Mouse (Mus musculus): ENCODE measurements around the gene Treml2. TPM values are rescaled to one million over a fixed set of nuclear protein-coding genes. Genes with fewer than 3 reads are reported as not detected.
"Not testable (repeated sequence)": the region's sequence is repeated elsewhere in the genome, so short reads cannot be mapped to it uniquely, and the experiment has no call there.

Treml2 gene
- total RNA-seq, 2 experiments from 2014 or later, result 5.7 to 18.4 TPM

GRCm38 (mm10) chr17:48343065-48343464, 43.8 kb downstream of the Treml2 start:
- ATAC-seq (replicated peaks; ENCODE audit: low FRiP score, poor library complexity, severe bottlenecking), result no peak

- no peak for ATAC-seq (replicated peaks; ENCODE audit: low FRiP score, poor library complexity, severe bottlenecking)
Observed at GRCm38 (mm10) chr17:48345824-48346223, 46.5 kb downstream of the Treml2 start.

GRCm38 (mm10) chr17:48346231-48346630, 46.9 kb downstream of the Treml2 start, which contains the start of gene Trem2:
TSS of gene Trem2 (plus strand) at chr17:48346401.
- no peak for ATAC-seq (replicated peaks; ENCODE audit: low FRiP score, poor library complexity, severe bottlenecking)

GRCm38 (mm10) chr17:48346834-48347233, 47.5 kb downstream of the Treml2 start:
- ATAC-seq (replicated peaks; ENCODE audit: low FRiP score, poor library complexity, severe bottlenecking), result no peak

- no peak for ATAC-seq (replicated peaks; ENCODE audit: low FRiP score, poor library complexity, severe bottlenecking)
Observed at GRCm38 (mm10) chr17:48347287-48347686, 48.0 kb downstream of the Treml2 start.

GRCm38 (mm10) chr17:48350681-48351193, 51.4 kb downstream of the Treml2 start:
- ATAC-seq (replicated peaks; ENCODE audit: low FRiP score, poor library complexity, severe bottlenecking), result no peak

- not testable (repeated sequence) for ATAC-seq (replicated peaks; ENCODE audit: low FRiP score, poor library complexity, severe bottlenecking)
Observed at GRCm38 (mm10) chr17:48352976-48353375, 53.7 kb downstream of the Treml2 start.

GRCm38 (mm10) chr17:48355822-48356221, 56.5 kb downstream of the Treml2 start:
- ATAC-seq (replicated peaks; ENCODE audit: low FRiP score, poor library complexity, severe bottlenecking), result no peak

GRCm38 (mm10) chr17:48357892-48358291, 58.6 kb downstream of the Treml2 start:
- ATAC-seq (replicated peaks; ENCODE audit: low FRiP score, poor library complexity, severe bottlenecking), result no peak

- no peak for ATAC-seq (replicated peaks; ENCODE audit: low FRiP score, poor library complexity, severe bottlenecking)
Observed at GRCm38 (mm10) chr17:48359616-48360015, 60.3 kb downstream of the Treml2 start, which contains the start of gene Treml1. TSS of gene Treml1 (plus strand) at chr17:48359916.

- ATAC-seq (replicated peaks; ENCODE audit: low FRiP score, poor library complexity, severe bottlenecking), result no peak
Observed at GRCm38 (mm10) chr17:48360462-48360861, 61.2 kb downstream of the Treml2 start.

Other genes with a start within 250 kb of the Treml2 start
- gene 1700067P10Rik, start 210.2 kb upstream of the Treml2 start, total RNA-seq (2015; ENCODE audit: low replicate concordance), result not detected in 2 replicates
- gene 1700067P10Rik, start 210.2 kb upstream of the Treml2 start, total RNA-seq (2017; ENCODE audit: low replicate concordance), result 0.51 TPM in 1 of 2 replicates, not detected in the other
- gene 9830107B12Rik, start 153.2 kb upstream of the Treml2 start, total RNA-seq (2015; ENCODE audit: low replicate concordance), result 0.42 and 5.4 TPM in 2 replicates
- 2.1 and 3.0 TPM in 2 replicates for gene 9830107B12Rik, start 153.2 kb upstream of the Treml2 start, total RNA-seq (2017; ENCODE audit: low replicate concordance)
- 2.5 and 2.9 TPM in 2 replicates for gene A530064D06Rik, start 132.2 kb upstream of the Treml2 start, total RNA-seq (2015; ENCODE audit: low replicate concordance)
- 3.5 and 5.9 TPM in 2 replicates for gene A530064D06Rik, start 132.2 kb upstream of the Treml2 start, total RNA-seq (2017; ENCODE audit: low replicate concordance)
- gene Trem1, start 66.7 kb upstream of the Treml2 start, total RNA-seq (2015; ENCODE audit: low replicate concordance), result 1.3 and 4.3 TPM in 2 replicates
- gene Trem1, start 66.7 kb upstream of the Treml2 start, total RNA-seq (2017; ENCODE audit: low replicate concordance), result 1.4 and 5.2 TPM in 2 replicates
- 8.0 and 24.9 TPM in 2 replicates for gene Trem3, start 51.7 kb upstream of the Treml2 start, total RNA-seq (2015; ENCODE audit: low replicate concordance)
- gene Trem3, start 51.7 kb upstream of the Treml2 start, total RNA-seq (2017; ENCODE audit: low replicate concordance), result 9.3 and 19.0 TPM in 2 replicates
- 2.9 and 4.2 TPM in 2 replicates for gene Treml4, start 35.2 kb upstream of the Treml2 start, total RNA-seq (2015; ENCODE audit: low replicate concordance)
- 3.5 and 16.2 TPM in 2 replicates for gene Treml4, start 35.2 kb upstream of the Treml2 start, total RNA-seq (2017; ENCODE audit: low replicate concordance)
- 7.9 and 12.6 TPM in 2 replicates for gene B430306N03Rik, start 16.6 kb downstream of the Treml2 start, total RNA-seq (2015; ENCODE audit: low replicate concordance)
- 2.6 and 8.1 TPM in 2 replicates for gene B430306N03Rik, start 16.6 kb downstream of the Treml2 start, total RNA-seq (2017; ENCODE audit: low replicate concordance)
- 2.2 TPM in 1 of 2 replicates, not detected in the other for gene Trem2, start 46.9 kb downstream of the Treml2 start, total RNA-seq (2015; ENCODE audit: low replicate concordance)
- gene Trem2, start 46.9 kb downstream of the Treml2 start, total RNA-seq (2017; ENCODE audit: low replicate concordance), result 0.26 TPM in 1 of 2 replicates, not detected in the other
- gene Treml1, start 60.4 kb downstream of the Treml2 start, total RNA-seq (2015; ENCODE audit: low replicate concordance), result not detected in 2 replicates
- not detected in 2 replicates for gene Treml1, start 60.4 kb downstream of the Treml2 start, total RNA-seq (2017; ENCODE audit: low replicate concordance)
- gene Nfya, start 110.4 kb downstream of the Treml2 start, total RNA-seq (2015; ENCODE audit: low replicate concordance), result 133 and 142 TPM in 2 replicates
- 69.3 and 110 TPM in 2 replicates for gene Nfya, start 110.4 kb downstream of the Treml2 start, total RNA-seq (2017; ENCODE audit: low replicate concordance)
- gene Oard1, start 110.5 kb downstream of the Treml2 start, total RNA-seq (2015; ENCODE audit: low replicate concordance), result 42.9 and 62.9 TPM in 2 replicates
- gene Oard1, start 110.5 kb downstream of the Treml2 start, total RNA-seq (2017; ENCODE audit: low replicate concordance), result 81.9 and 87.0 TPM in 2 replicates
- not detected in 2 replicates for gene Apobec2, start 133.4 kb downstream of the Treml2 start, total RNA-seq (2015; ENCODE audit: low replicate concordance)
- gene Apobec2, start 133.4 kb downstream of the Treml2 start, total RNA-seq (2017; ENCODE audit: low replicate concordance), result not detected in 2 replicates
- gene Tspo2, start 152.0 kb downstream of the Treml2 start, total RNA-seq (2015; ENCODE audit: low replicate concordance), result 464 and 482 TPM in 2 replicates
- gene Tspo2, start 152.0 kb downstream of the Treml2 start, total RNA-seq (2017; ENCODE audit: low replicate concordance), result 322 and 537 TPM in 2 replicates
- 13.4 and 20.5 TPM in 2 replicates for gene Unc5cl, start 155.4 kb downstream of the Treml2 start, total RNA-seq (2015; ENCODE audit: low replicate concordance)
- gene Unc5cl, start 155.4 kb downstream of the Treml2 start, total RNA-seq (2017; ENCODE audit: low replicate concordance), result 13.2 and 24.1 TPM in 2 replicates